In the genomic region with DNA sequence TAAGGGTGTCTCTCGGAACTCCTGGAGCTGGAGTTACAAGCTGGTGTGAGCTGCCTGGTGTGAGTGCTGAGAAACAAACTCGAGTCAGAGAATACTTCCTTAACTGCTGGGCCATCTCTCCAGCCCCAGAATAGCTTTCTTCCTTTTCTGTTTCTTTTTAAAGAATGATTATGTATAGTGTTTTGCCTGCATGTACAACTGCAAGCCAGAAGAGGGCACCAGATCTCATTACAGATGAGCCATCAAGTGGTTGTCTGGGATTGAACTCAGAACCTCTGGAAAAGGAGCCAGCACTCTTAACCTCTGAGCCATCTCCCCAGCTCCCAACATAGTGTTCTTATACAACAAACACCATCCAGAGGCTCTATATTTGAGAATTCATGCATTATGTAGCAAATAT, we compare ENCODE assay signal across 15 mouse cellular contexts. TPM values are rescaled to one million over a fixed set of nuclear protein-coding genes. Genes with fewer than 3 reads are reported as not detected.
DNase-seq lines count a peak whose midpoint lies in the region; ATAC-seq and TF ChIP-seq lines count a peak whose summit lies in the region.
"Had no signal": no experiment of that assay in that cellular context is flagged by ENCODE, and none has a peak within 500 bp of the region (broad histone marks: within the 10 kb centered on the region; RNA-seq: fewer than 3 reads in every experiment).

No protein-coding gene starts in this region.

- H3K27me3 ChIP-seq in CH12.LX (replicated peaks): no peaks in the 10 kb centered on the region
- H3K27me3 ChIP-seq: embryonic facial prominence, embryonic 12.5 days had no signal

- TF ChIP-seq RAD21 in CH12.LX (IDR thresholded peaks at IDR 0.05; ENCODE audit: low read depth, low read length): peak; percentile 45

- H3K4me2 ChIP-seq in CH12.LX (ENCODE audit: insufficient read depth, low read depth, poor library complexity, severe bottlenecking): no peak overlapping the region
- H3K4me2 ChIP-seq: embryonic facial prominence, embryonic 12.5 days had no signal

- peaks cover 11 to 36% of the 10 kb centered on the region in 2 experiments; a peak in 3 of 4 replicates for H3K4me1 ChIP-seq in CH12.LX (ENCODE audit: control insufficient read depth in 1 of 2, insufficient read depth in 2 of 2)
- H3K4me1 ChIP-seq: embryonic facial prominence, embryonic 12.5 days had no signal

- in situ Hi-C loops in CH12.LX (cut with MboI; ENCODE audit: low pct_ligation_motif_present, low pct_unique_long_range_greater_than_20kb, low sequenced_read_pairs): no loop called here

- intact Hi-C loops in left cerebral cortex, postnatal 36 days (cut with DNase I): no loop called here

- no peaks in the 10 kb centered on the region for H3K79me2 ChIP-seq in CH12.LX (replicated peaks; ENCODE audit: control insufficient read depth, extremely low read depth, insufficient read depth, poor library complexity, severe bottlenecking)

- dilution Hi-C loops in CH12.LX (cut with MboI; ENCODE audit: extremely low pct_ligation_motif_present, extremely low pct_unique_long_range_greater_than_20kb, low sequenced_read_pairs): no loop called here

- H3K9me3 ChIP-seq in CH12.LX (replicated peaks; ENCODE audit: low read length): no peaks in the 10 kb centered on the region
- H3K9me3 ChIP-seq: embryonic facial prominence, embryonic 12.5 days had no signal

- H3K9ac ChIP-seq in CH12.LX (ENCODE audit: insufficient read depth, low read depth): no peak overlapping the region
- H3K9ac ChIP-seq: embryonic facial prominence, embryonic 12.5 days had no signal

- ATAC-seq in common myeloid progenitor, adult 5-6 weeks (replicated peaks; ENCODE audit: low read depth, poor library complexity, severe bottlenecking): peak; percentile 66

- H3K4me3 ChIP-seq in layer of hippocampus, adult 2 months: no peak overlapping the region
- no peak overlapping the region for H3K4me3 ChIP-seq in CH12.LX (replicated peaks in 1 of 3; ENCODE audit: low read depth in 2 of 3, low read length in 2 of 3, poor library complexity in 1 of 3)
- H3K4me3 ChIP-seq: embryonic facial prominence, embryonic 12.5 days had no signal

- no peak for TF ChIP-seq POLR2A in CH12.LX (IDR thresholded peaks at IDR 0.05; ENCODE audit: low read depth, low read length)

- DNase-seq in layer of hippocampus, adult 2 months (ENCODE audit: low spot score in 2 of 2): no peak
- DNase-seq in layer of hippocampus, postnatal 10 days (ENCODE audit: low spot score in 2 of 2): no peak
- DNase-seq in 416B (ENCODE audit: low read depth): peak; percentile 44
- peak; percentile 34 for DNase-seq in CH12.LX (ENCODE audit: extremely low read depth)
- no peak for DNase-seq in frontal cortex, postnatal 10 days (ENCODE audit: low spot score in 2 of 2)
- no peak for DNase-seq in left cerebral cortex, postnatal 36 days (ENCODE audit: low spot score in 2 of 2)
- DNase-seq: cerebellum, adult 8-10 months; thymus, adult 18-20 months had no signal

- TF ChIP-seq CTCF in layer of hippocampus, adult 2 months (conservative IDR thresholded peaks at IDR 0.05): peak; percentile 72
- TF ChIP-seq CTCF in CH12.LX (conservative IDR thresholded peaks at IDR 0.05 in 1 of 2, IDR thresholded peaks at IDR 0.05 in 1 of 2; ENCODE audit: low read depth in 2 of 2, low read length in 2 of 2): peak; percentile 48 to 71

- no peaks in the 10 kb centered on the region for H3K36me3 ChIP-seq in CH12.LX (replicated peaks in 1 of 2; ENCODE audit: control insufficient read depth in 1 of 2, insufficient read depth in 1 of 2, low read length in 1 of 2)
- H3K36me3 ChIP-seq: embryonic facial prominence, embryonic 12.5 days had no signal

- no peak overlapping the region for H3K27ac ChIP-seq in layer of hippocampus, adult 2 months
- no peak overlapping the region for H3K27ac ChIP-seq in CH12.LX (ENCODE audit: insufficient read depth, low read depth)
- H3K27ac ChIP-seq: embryonic facial prominence, embryonic 12.5 days had no signal

- no peak for TF ChIP-seq EP300 in CH12.LX (IDR thresholded peaks at IDR 0.05; ENCODE audit: low read length)

TF ChIP-seq in CH12.LX, 34 proteins besides CTCF, POLR2A, EP300 and RAD21:
- TF ChIP-seq ELF1 (IDR thresholded peaks at IDR 0.05; ENCODE audit: low read depth, low read length) (no peak), MEF2A (IDR thresholded peaks at IDR 0.05; ENCODE audit: borderline replicate concordance, low read depth, low read length) (no peak), MAFK (IDR thresholded peaks at IDR 0.05; ENCODE audit: insufficient replicate concordance, low read length) (no peak), ZMIZ1 (IDR thresholded peaks at IDR 0.05; ENCODE audit: low read depth, low read length) (no peak), USF1 (IDR thresholded peaks at IDR 0.05; ENCODE audit: low read depth, low read length) (no peak), SMC3 (IDR thresholded peaks at IDR 0.05; ENCODE audit: low read depth, low read length) (peak; percentile 54), IRF4 (IDR thresholded peaks at IDR 0.05; ENCODE audit: low read depth, low read length) (no peak), TBP (conservative IDR thresholded peaks at IDR 0.05; ENCODE audit: low read depth, low read length) (no peak), MAX (IDR thresholded peaks at IDR 0.05; ENCODE audit: low read length) (no peak)

RNA-seq across cellular contexts. Expression of gene Ubl4b, which starts 16.3 kb away (rescaled TPM):
- total RNA-seq in layer of hippocampus, adult 2 months (2021): not detected
- total RNA-seq in layer of hippocampus, postnatal 10 days (2021): not detected
- total RNA-seq in CH12.LX (2012; rRNA removed): not detected in 2 replicates
- total RNA-seq in CH12.LX (2014; rRNA removed): not detected in 2 replicates
- not detected in 2 replicates for polyA plus RNA-seq in CH12.LX (2012; ENCODE audit: insufficient read length, low read depth)
- total RNA-seq in common myeloid progenitor, adult 5-6 weeks (2017): not detected in 2 replicates
- total RNA-seq in left cerebral cortex, postnatal 36 days (2021): not detected
- total RNA-seq: gastrocnemius, adult 8-10 months had no signal
- polyA plus RNA-seq: forebrain, embryonic 11.5 days; heart, embryonic 14.5 days; intestine, embryonic 14.5 days had no signal

RNA-seq across cellular contexts. Expression of gene Alx3, which starts 23.6 kb away (rescaled TPM):
- under 1 TPM; 0.56 to 0.84 TPM for total RNA-seq in layer of hippocampus, adult 2 months (2021)
- under 1 TPM; 0.37 to 0.40 TPM for total RNA-seq in layer of hippocampus, postnatal 10 days (2021)
- total RNA-seq in CH12.LX (2012; rRNA removed) (not detected in 2 replicates), CH12.LX (2014; rRNA removed) (not detected in 2 replicates)
- polyA plus RNA-seq in CH12.LX (2012; ENCODE audit: insufficient read length, low read depth): 0.29 TPM in 1 of 2 replicates, not detected in the other
- not detected in 2 replicates for total RNA-seq in common myeloid progenitor, adult 5-6 weeks (2017)
- 1 to 10 TPM in 1 of 2 experiments, under 1 TPM in 1; 0.96 to 1.5 TPM for total RNA-seq in left cerebral cortex, postnatal 36 days (2021)
- total RNA-seq: gastrocnemius, adult 8-10 months had no signal
- polyA plus RNA-seq: heart, embryonic 14.5 days; intestine, embryonic 14.5 days had no signal

RNA-seq across cellular contexts. Expression of gene Slc6a17, which starts 53.4 kb away (rescaled TPM):
- total RNA-seq in layer of hippocampus, adult 2 months (2021): 100 to 1,000 TPM; 276 to 290 TPM
- total RNA-seq in layer of hippocampus, postnatal 10 days (2021): 100 to 1,000 TPM; 197 to 222 TPM
- total RNA-seq in CH12.LX (2012; rRNA removed) (not detected in 2 replicates), CH12.LX (2014; rRNA removed) (not detected in 2 replicates)
- not detected in 2 replicates for polyA plus RNA-seq in CH12.LX (2012; ENCODE audit: insufficient read length, low read depth)
- not detected in 2 replicates for total RNA-seq in common myeloid progenitor, adult 5-6 weeks (2017)
- 100 to 1,000 TPM; 377 to 415 TPM for total RNA-seq in left cerebral cortex, postnatal 36 days (2021)

RNA-seq across cellular contexts. Expression of gene Gm10961, which starts 59.9 kb away (rescaled TPM):
- not detected for total RNA-seq in layer of hippocampus, adult 2 months (2021)
- not detected for total RNA-seq in layer of hippocampus, postnatal 10 days (2021)
- total RNA-seq in CH12.LX (2012; rRNA removed) (not detected in 2 replicates), CH12.LX (2014; rRNA removed) (not detected in 2 replicates)
- not detected in 2 replicates for polyA plus RNA-seq in CH12.LX (2012; ENCODE audit: insufficient read length, low read depth)
- total RNA-seq in common myeloid progenitor, adult 5-6 weeks (2017): not detected in 2 replicates
- not detected for total RNA-seq in left cerebral cortex, postnatal 36 days (2021)
- total RNA-seq: gastrocnemius, adult 8-10 months had no signal
- polyA plus RNA-seq: embryonic facial prominence, embryonic 12.5 days; forebrain, embryonic 11.5 days; heart, embryonic 14.5 days; intestine, embryonic 14.5 days; limb, embryonic 11.5 days had no signal

Comparison
In these comparisons a context has a peak if more than half of its experiments do, and no peak if none do; other contexts are left out.
1. DNase-seq: peak in 416B (single experiment) and CH12.LX (single experiment); none in layer of hippocampus, adult 2 months (0 of 2), layer of hippocampus, postnatal 10 days (0 of 2), frontal cortex, postnatal 10 days (0 of 2) and left cerebral cortex, postnatal 36 days (0 of 2).
2. RNA of gene Slc6a17, which starts 53.4 kb away (total RNA-seq): 377 to 415 TPM in left cerebral cortex, postnatal 36 days, 276 to 290 TPM in layer of hippocampus, adult 2 months and 197 to 222 TPM in layer of hippocampus, postnatal 10 days; not detected in CH12.LX and not detected in common myeloid progenitor, adult 5-6 weeks; every median in the first group is over 100 times any median in the second.